Mouse (Mus musculus) neural tube, embryonic 12.5 days (tissue): ENCODE measurements around the gene Tsc22d4. TPM values are rescaled to one million over a fixed set of nuclear protein-coding genes. Genes with fewer than 3 reads are reported as not detected.
"Not testable (repeated sequence)": the region's sequence is repeated elsewhere in the genome, so short reads cannot be mapped to it uniquely, and the experiment has no call there.

Experiments used
- ATAC-seq: fragments of 200-750 bp; cut with Nextera tagmentation; 2 replicates; pipeline ENCODE4 v1.8.0; 2017; ENCODE audit warnings: low read depth, mild to moderate bottlenecking, moderate TSS enrichment, moderate library complexity; ENCODE audit not compliant: low FRiP score
- H3K27ac ChIP-seq: fragments of 300-500 bp; sonication (generic); 2 replicates; pipeline ENCODE4 v1.5.1; 2016
- H3K27me3 ChIP-seq: fragments of 300-500 bp; sonication (generic); replicated peaks from 2 replicates; pipeline ENCODE4 v1.6.1; 2016; ENCODE audit warnings: mild to moderate bottlenecking
- H3K36me3 ChIP-seq: fragments of 300-500 bp; sonication (generic); 2 replicates; pipeline ENCODE4 v1.6.1; 2016; ENCODE audit warnings: mild to moderate bottlenecking
- H3K4me1 ChIP-seq: fragments of 300-500 bp; sonication (generic); 2 replicates; pipeline ENCODE4 v1.6.1; 2016
- H3K4me2 ChIP-seq: fragments of 300-500 bp; sonication (generic); replicated peaks from 2 replicates; pipeline ENCODE4 v1.6.1; 2016; ENCODE audit warnings: mild to moderate bottlenecking
- H3K4me3 ChIP-seq: fragments of 300-500 bp; sonication (generic); 2 replicates; pipeline ENCODE4 v1.5.1; 2016
- H3K9ac ChIP-seq: fragments of 300-500 bp; sonication (generic); 2 replicates; pipeline ENCODE4 v1.6.1; 2016; ENCODE audit warnings: mild to moderate bottlenecking
- H3K9me3 ChIP-seq: fragments of 300-500 bp; sonication (generic); 2 replicates; pipeline ENCODE4 v1.6.1; 2016; ENCODE audit warnings: mild to moderate bottlenecking
- WGBS: fragments of 180-500 bp; shearing (Covaris S2); methylation state at CpG from one replicate; pipeline ENCODE4 v1.1.7; 2016; 5-methylcytosine and 5-hydroxymethylcytosine counted together
- polyA plus RNA-seq: library from polyadenylated mRNA; unstranded; fragments of >200 nt; fragmentation: Nextera tagmentation; extraction: Ambion mirVana; gene quantifications from 2 replicates; pipeline ENCODE4 v1.2.1, GENCODE M21; 2016

The Tsc22d4 gene
- polyA plus RNA-seq, 1 experiment from 2014 or later: 68.7 TPM

- Histone ChIP-seq H3K27ac (no peak overlapping the region), H3K9ac (no peak overlapping the region), H3K4me1 (peaks cover 50% of the 10 kb centered on the region), H3K27me3 (no peaks in the 10 kb centered on the region), H3K36me3 (no peaks in the 10 kb centered on the region), H3K4me3 (no peak overlapping the region), H3K9me3 (no peaks in the 10 kb centered on the region), H3K4me2 (no peak overlapping the region)
- 94% methylated on average over 7 of the region's 7 CpGs for WGBS
- no peak for ATAC-seq
Measured at GRCm38 (mm10) chr5:137744197-137744596, 1.3 kb upstream of the Tsc22d4 start.

- Histone ChIP-seq H3K27me3 (no peaks in the 10 kb centered on the region), H3K4me1 (peaks cover 35% of the 10 kb centered on the region), H3K36me3 (peaks cover 6% of the 10 kb centered on the region), H3K4me3 (peak overlapping the region; percentile 66), H3K27ac (peak overlapping the region; percentile 74), H3K9me3 (no peaks in the 10 kb centered on the region), H3K4me2 (peak overlapping the region; percentile 99), H3K9ac (peak overlapping the region; percentile 83)
- 1% methylated on average over 20 of the region's 20 CpGs for WGBS
- peak; percentile 28; the same call in 1 of the 2 replicates for ATAC-seq
Measured at GRCm38 (mm10) chr5:137746282-137746850, 836 bp downstream of the Tsc22d4 start.

- 1% methylated on average over 16 of the region's 16 CpGs for WGBS
- Histone ChIP-seq H3K9me3 (no peaks in the 10 kb centered on the region), H3K27me3 (no peaks in the 10 kb centered on the region), H3K4me2 (peak overlapping the region; percentile 99), H3K4me3 (peak overlapping the region; percentile 66), H3K36me3 (peaks cover 11% of the 10 kb centered on the region), H3K4me1 (peaks cover 30% of the 10 kb centered on the region), H3K9ac (peak overlapping the region; percentile 83), H3K27ac (peak overlapping the region; percentile 74)
- ATAC-seq: no peak
Measured at GRCm38 (mm10) chr5:137746851-137747325, 1.4 kb downstream of the Tsc22d4 start.

GRCm38 (mm10) chr5:137747326-137747961 is 1.9 kb downstream of the Tsc22d4 start:
- Histone ChIP-seq H3K4me3 (peak overlapping the region; percentile 66), H3K27me3 (no peaks in the 10 kb centered on the region), H3K4me1 (peaks cover 30% of the 10 kb centered on the region), H3K4me2 (peak overlapping the region; percentile 99), H3K36me3 (peaks cover 16% of the 10 kb centered on the region), H3K9ac (peak overlapping the region; percentile 83), H3K27ac (peak overlapping the region; percentile 20; the same call in 1 of the 2 replicates), H3K9me3 (no peaks in the 10 kb centered on the region)
- WGBS: 6% methylated on average over 26 of the region's 26 CpGs
- ATAC-seq: no peak

- peaks cover 22% of the 10 kb centered on the region for H3K36me3 ChIP-seq
- H3K4me3 ChIP-seq: peak overlapping the region; percentile 66
- ATAC-seq: no peak
- H3K27me3 ChIP-seq: no peaks in the 10 kb centered on the region
- peaks cover 30% of the 10 kb centered on the region for H3K4me1 ChIP-seq
- WGBS: 31% methylated on average over 5 of the region's 5 CpGs
- H3K4me2 ChIP-seq: peak overlapping the region; percentile 99
- H3K9ac ChIP-seq: peak overlapping the region; percentile 83
- H3K27ac ChIP-seq: no peak overlapping the region
- no peaks in the 10 kb centered on the region for H3K9me3 ChIP-seq
Measured at GRCm38 (mm10) chr5:137748130-137748770, 2.7 kb downstream of the Tsc22d4 start.

GRCm38 (mm10) chr5:137749196-137749836 is 3.8 kb downstream of the Tsc22d4 start:
- H3K9ac ChIP-seq: no peak overlapping the region
- 57% methylated on average over 6 of the region's 6 CpGs for WGBS
- peak overlapping the region; percentile 99 for H3K4me2 ChIP-seq
- no peaks in the 10 kb centered on the region for H3K27me3 ChIP-seq
- H3K4me1 ChIP-seq: peaks cover 30% of the 10 kb centered on the region
- H3K27ac ChIP-seq: no peak overlapping the region
- no peak for ATAC-seq
- H3K9me3 ChIP-seq: no peaks in the 10 kb centered on the region
- H3K36me3 ChIP-seq: peaks cover 33% of the 10 kb centered on the region
- no peak overlapping the region for H3K4me3 ChIP-seq

GRCm38 (mm10) chr5:137750212-137750611 is 4.7 kb downstream of the Tsc22d4 start:
- WGBS: 95% methylated on average over 6 of the region's 8 CpGs
- not testable (repeated sequence) for ATAC-seq

GRCm38 (mm10) chr5:137751221-137751887 is 5.8 kb downstream of the Tsc22d4 start:
- no peak overlapping the region for H3K4me3 ChIP-seq
- H3K36me3 ChIP-seq: peaks cover 44% of the 10 kb centered on the region
- no peaks in the 10 kb centered on the region for H3K27me3 ChIP-seq
- no peak overlapping the region for H3K4me2 ChIP-seq
- no peak for ATAC-seq
- no peak overlapping the region for H3K27ac ChIP-seq
- no peak overlapping the region for H3K9ac ChIP-seq
- H3K9me3 ChIP-seq: no peaks in the 10 kb centered on the region
- peaks cover 26% of the 10 kb centered on the region for H3K4me1 ChIP-seq
- WGBS: 94% methylated on average over 13 of the region's 13 CpGs

More at GRCm38 (mm10) chr5:137750212-137750611, 4.7 kb downstream of the Tsc22d4 start:
- not testable (repeated sequence) for H3K9me3 ChIP-seq, H3K4me3 ChIP-seq, H3K27ac ChIP-seq, H3K4me2 ChIP-seq, H3K27me3 ChIP-seq, H3K9ac ChIP-seq
- H3K4me1 ChIP-seq: peaks cover 30% of the 10 kb centered on the region
- peaks cover 35% of the 10 kb centered on the region for H3K36me3 ChIP-seq

GRCm38 (mm10) chr5:137751988-137752387 is 6.5 kb downstream of the Tsc22d4 start:
- Histone ChIP-seq H3K4me3 (no peak overlapping the region), H3K27ac (no peak overlapping the region), H3K9me3 (no peaks in the 10 kb centered on the region), H3K4me1 (peaks cover 23% of the 10 kb centered on the region), H3K4me2 (no peak overlapping the region), H3K27me3 (no peaks in the 10 kb centered on the region), H3K9ac (no peak overlapping the region), H3K36me3 (peaks cover 48% of the 10 kb centered on the region)
- WGBS: 90% methylated on average over 6 of the region's 6 CpGs
- no peak for ATAC-seq

- H3K9me3 ChIP-seq: no peaks in the 10 kb centered on the region
- H3K27me3 ChIP-seq: no peaks in the 10 kb centered on the region
- 89% methylated on average over 13 of the region's 13 CpGs for WGBS
- no peak overlapping the region for H3K4me2 ChIP-seq
- no peak overlapping the region for H3K4me3 ChIP-seq
- H3K36me3 ChIP-seq: peaks cover 53% of the 10 kb centered on the region
- H3K9ac ChIP-seq: no peak overlapping the region
- no peak for ATAC-seq
- H3K4me1 ChIP-seq: peaks cover 12% of the 10 kb centered on the region
- H3K27ac ChIP-seq: no peak overlapping the region
Measured at GRCm38 (mm10) chr5:137753111-137753832, 7.7 kb downstream of the Tsc22d4 start.

- Histone ChIP-seq H3K27ac (no peak overlapping the region), H3K9me3 (no peaks in the 10 kb centered on the region), H3K27me3 (no peaks in the 10 kb centered on the region), H3K9ac (no peak overlapping the region), H3K4me1 (0 out of 2 replicates have a peak, but pooled peaks cover 5% of the 10 kb centered on the region), H3K4me3 (no peak overlapping the region), H3K36me3 (peaks cover 66% of the 10 kb centered on the region), H3K4me2 (no peak overlapping the region)
- ATAC-seq: no peak
- WGBS: 89% methylated on average over 5 of the region's 5 CpGs
Measured at GRCm38 (mm10) chr5:137755425-137755824, 9.9 kb downstream of the Tsc22d4 start.
